Mouse (Mus musculus) olfactory bulb, adult 2 months (tissue): ENCODE measurements around the gene Gm17078.
"Not testable (repeated sequence)": the region's sequence is repeated elsewhere in the genome, so short reads cannot be mapped to it uniquely, and the experiment has no call there.

Experiments used
- CTCF ChIP-seq: fragments of 200-500 bp; IDR thresholded peaks from 2 replicates; pipeline ENCODE4 v1.5.1; 2012; ENCODE audit warnings: low read depth, mild to moderate bottlenecking, low read length, moderate library complexity; ENCODE audit not compliant: insufficient read depth
- POLR2A ChIP-seq: fragments of 200-500 bp; IDR thresholded peaks from 2 replicates; pipeline ENCODE4 v1.6.1; 2012; ENCODE audit warnings: mild to moderate bottlenecking, low read depth, low read length, moderate library complexity; ENCODE audit not compliant: insufficient read depth

GRCm38 (mm10) chr14:51573963-51574362 lies 37.1 kb downstream of the Gm17078 start, which contains the start of gene Gm17175:
- not testable (repeated sequence) for TF ChIP-seq POLR2A, CTCF
